Mouse (Mus musculus): Measurements from ENCODE around the gene Mink1.
"Not testable (repeated sequence)": the region's sequence is repeated elsewhere in the genome, so short reads cannot be mapped to it uniquely, and the experiment has no call there.

Gene Mink1

GRCm38 (mm10) chr11:70553940-70554339 is 8.7 kb upstream of the Mink1 start:
- no peak for DNase-seq (ENCODE audit: low read depth in 2 of 2, low spot score in 2 of 2)

GRCm38 (mm10) chr11:70557545-70557944 is 5.1 kb upstream of the Mink1 start:
- no peak for DNase-seq (ENCODE audit: low read depth in 2 of 2, low spot score in 2 of 2)

GRCm38 (mm10) chr11:70561937-70562286 is 769 bp upstream of the Mink1 start:
- DNase-seq (ENCODE audit: low read depth in 2 of 2, low spot score in 2 of 2): no peak

- no peak for DNase-seq (ENCODE audit: low read depth in 2 of 2, low spot score in 2 of 2)
Observed at GRCm38 (mm10) chr11:70562995-70563469, 351 bp downstream of the Mink1 start.

GRCm38 (mm10) chr11:70563470-70564275 is 992 bp downstream of the Mink1 start:
- DNase-seq (ENCODE audit: low read depth in 2 of 2, low spot score in 2 of 2): peak in 1 of 2 experiments; percentile 27

- no peak for DNase-seq (ENCODE audit: low read depth in 2 of 2, low spot score in 2 of 2)
Observed at GRCm38 (mm10) chr11:70564276-70564873, 1.7 kb downstream of the Mink1 start.

- no peak for DNase-seq (ENCODE audit: low read depth in 2 of 2, low spot score in 2 of 2)
Observed at GRCm38 (mm10) chr11:70566586-70566985, 3.9 kb downstream of the Mink1 start.

- not testable (repeated sequence) for DNase-seq (ENCODE audit: low read depth in 2 of 2, low spot score in 2 of 2)
Observed at GRCm38 (mm10) chr11:70570614-70571013, 7.9 kb downstream of the Mink1 start.

GRCm38 (mm10) chr11:70571641-70572040 is 9.0 kb downstream of the Mink1 start:
- no peak for DNase-seq (ENCODE audit: low read depth in 2 of 2, low spot score in 2 of 2)

GRCm38 (mm10) chr11:70572348-70572902 is 9.7 kb downstream of the Mink1 start:
- DNase-seq (ENCODE audit: low read depth in 2 of 2, low spot score in 2 of 2): no peak

- no peak for DNase-seq (ENCODE audit: low read depth in 2 of 2, low spot score in 2 of 2)
Observed at GRCm38 (mm10) chr11:70573872-70574271, 11.2 kb downstream of the Mink1 start.

GRCm38 (mm10) chr11:70577201-70577600 is 14.5 kb downstream of the Mink1 start:
- DNase-seq (ENCODE audit: low read depth in 2 of 2, low spot score in 2 of 2): no peak

GRCm38 (mm10) chr11:70578962-70579361 is 16.3 kb downstream of the Mink1 start:
- no peak for DNase-seq (ENCODE audit: low read depth in 2 of 2, low spot score in 2 of 2)

- DNase-seq (ENCODE audit: low read depth in 2 of 2, low spot score in 2 of 2): peak; percentile 11 to 15
Observed at GRCm38 (mm10) chr11:70579710-70580357, 17.2 kb downstream of the Mink1 start.

GRCm38 (mm10) chr11:70580358-70580720 is 17.7 kb downstream of the Mink1 start:
- no peak for DNase-seq (ENCODE audit: low read depth in 2 of 2, low spot score in 2 of 2)

GRCm38 (mm10) chr11:70580921-70581320 is 18.2 kb downstream of the Mink1 start:
- DNase-seq (ENCODE audit: low read depth in 2 of 2, low spot score in 2 of 2): peak; percentile 25 to 32

GRCm38 (mm10) chr11:70582196-70582595 is 19.5 kb downstream of the Mink1 start:
- no peak for DNase-seq (ENCODE audit: low read depth in 2 of 2, low spot score in 2 of 2)

- DNase-seq (ENCODE audit: low read depth in 2 of 2, low spot score in 2 of 2): no peak
Observed at GRCm38 (mm10) chr11:70583022-70583714, 20.5 kb downstream of the Mink1 start.

- no peak for DNase-seq (ENCODE audit: low read depth in 2 of 2, low spot score in 2 of 2)
Observed at GRCm38 (mm10) chr11:70583775-70584174, 21.1 kb downstream of the Mink1 start.

- DNase-seq (ENCODE audit: low read depth in 2 of 2, low spot score in 2 of 2): no peak
Observed at GRCm38 (mm10) chr11:70585457-70585856, 22.8 kb downstream of the Mink1 start.

GRCm38 (mm10) chr11:70586261-70586660 is 23.6 kb downstream of the Mink1 start:
- DNase-seq (ENCODE audit: low read depth in 2 of 2, low spot score in 2 of 2): no peak
